Mouse (Mus musculus) Patski (cell line): ENCODE data around the gene Upb1. TPM values are rescaled to one million over a fixed set of nuclear protein-coding genes. Genes with fewer than 3 reads are reported as not detected.
A peak's percentile ranks its signal among the peaks of the same experiment; 100 is the strongest.

Source experiments
- ATAC-seq: fragments of 100-300 bp; one replicate; pipeline ENCODE4 v1.8.0; 2021
- CTCF ChIA-PET: fragments of 350-600 bp; sonication (Branson Sonifier 250); formaldehyde crosslinking; loops from one replicate; lab custom pipeline; 2022; ENCODE audit warnings: inconsistent platforms; lab: Charles Lee
- POLR2A ChIA-PET: fragments of 350-600 bp; sonication (Branson Sonifier 250); formaldehyde crosslinking; loops from one replicate; lab custom pipeline; 2022; ENCODE audit warnings: antibody characterized with exemption, inconsistent platforms; lab: Charles Lee
- DNase-seq: peaks from one replicate; pipeline ENCODE4 v3.0.0-alpha.2; 2011; ENCODE audit warnings: low read depth, low spot score
- H3K27me3 ChIP-seq: fragments of 371-371 bp; one replicate; pipeline ENCODE4 v1.5.1; 2021
- CTCF ChIP-seq: fragments of 100-300 bp; IDR thresholded peaks from one replicate; pipeline ENCODE4 v1.5.1; 2021
- in situ Hi-C: fragments of 300-500 bp; cut with MboI; formaldehyde crosslinking; loops from 3 replicates; pipeline ENCODE4 v1.11.1; 2018; ENCODE audit warnings: low pct_unique_long_range_greater_than_20kb, mixed read lengths
- polyA plus RNA-seq: library from polyadenylated mRNA; unstranded; gene quantifications from one replicate; pipeline ENCODE4 v1.2.3, GENCODE M21; 2021

Gene Upb1
- polyA plus RNA-seq, 1 experiment from 2014 or later: not detected

GRCm38 (mm10) chr10:75439211-75439811, 38.4 kb downstream of the Upb1 start:
- TF ChIP-seq CTCF: peak; percentile 93
- no peak for DNase-seq
- POLR2A ChIA-PET: no interaction called here
- in situ Hi-C loops: loop anchor here (5.0 to 25.0 kb wide), 5 partner anchors 48 to 377 kb away; partner anchors contain the start of genes Adora2a and Bcr
- no peak for ATAC-seq
- no peaks in the 10 kb centered on the region for H3K27me3 ChIP-seq
- CTCF ChIA-PET: interaction anchor here (0.8 to 3.6 kb wide), 14 partner anchors 11 to 174 kb away, joined by 3 to 28 read pairs (median 4); no protein-coding TSS in a partner anchor

- no peaks in the 10 kb centered on the region for H3K27me3 ChIP-seq
- in situ Hi-C loops: loop anchor here (25.0 kb wide), 1 partner anchor 378 kb away; the partner anchor contains the start of gene Bcr
- CTCF ChIA-PET: interaction anchor here (0.7 to 3.6 kb wide), 9 partner anchors 9 to 186 kb away, joined by 3 to 28 read pairs (median 4); partner anchors contain the start of gene Adora2a
- no peak for ATAC-seq
- POLR2A ChIA-PET: no interaction called here
- no peak for TF ChIP-seq CTCF
- no peak for DNase-seq
These were observed 39.8 kb downstream of the Upb1 start for GRCm38 (mm10) chr10:75440756-75441155.

GRCm38 (mm10) chr10:75441800-75442199, 40.9 kb downstream of the Upb1 start:
- TF ChIP-seq CTCF: no peak
- ChIA-PET POLR2A (no interaction called here), CTCF (interaction anchor here (3.6 kb wide), 1 partner anchor 8 kb away, joined by 28 read pairs; no protein-coding TSS in a partner anchor)
- no peak for ATAC-seq
- in situ Hi-C loops: loop anchor here (25.0 kb wide), 1 partner anchor 379 kb away; the partner anchor contains the start of gene Bcr
- H3K27me3 ChIP-seq: no peaks in the 10 kb centered on the region
- DNase-seq: no peak

GRCm38 (mm10) chr10:75443017-75443416, 42.1 kb downstream of the Upb1 start:
- ATAC-seq: no peak

GRCm38 (mm10) chr10:75444111-75444826, 43.4 kb downstream of the Upb1 start:
- no peak for DNase-seq
- in situ Hi-C loops: loop anchor here (25.0 kb wide), 1 partner anchor 382 kb away; the partner anchor contains the start of gene Bcr
- ChIA-PET CTCF (no interaction called here), POLR2A (no interaction called here)
- H3K27me3 ChIP-seq: no peaks in the 10 kb centered on the region
- TF ChIP-seq CTCF: no peak
- no peak for ATAC-seq

More at GRCm38 (mm10) chr10:75443017-75443416, 42.1 kb downstream of the Upb1 start:
- ChIA-PET CTCF (no interaction called here), POLR2A (no interaction called here)
- H3K27me3 ChIP-seq: no peaks in the 10 kb centered on the region
- no peak for DNase-seq
- TF ChIP-seq CTCF: peak; percentile 42
- in situ Hi-C loops: loop anchor here (25.0 kb wide), 1 partner anchor 381 kb away; the partner anchor contains the start of gene Bcr

- in situ Hi-C loops: loop anchor here (25.0 kb wide), 1 partner anchor 383 kb away; the partner anchor contains the start of gene Bcr
- no peak for DNase-seq
- no peak for TF ChIP-seq CTCF
- ChIA-PET CTCF (no interaction called here), POLR2A (no interaction called here)
- no peak for ATAC-seq
- H3K27me3 ChIP-seq: no peaks in the 10 kb centered on the region
These were observed 44.1 kb downstream of the Upb1 start for GRCm38 (mm10) chr10:75445030-75445429.

- no peak for TF ChIP-seq CTCF
- ATAC-seq (no peak), DNase-seq (no peak)
- in situ Hi-C loops: loop anchor here (25.0 kb wide), 1 partner anchor 384 kb away; the partner anchor contains the start of gene Bcr
- POLR2A ChIA-PET: no interaction called here
- no peaks in the 10 kb centered on the region for H3K27me3 ChIP-seq
- CTCF ChIA-PET: no interaction called here
These were observed 45.7 kb downstream of the Upb1 start for GRCm38 (mm10) chr10:75446501-75447083.

GRCm38 (mm10) chr10:75447489-75447888, 46.6 kb downstream of the Upb1 start:
- in situ Hi-C loops: loop anchor here (25.0 kb wide), 1 partner anchor 385 kb away; the partner anchor contains the start of gene Bcr
- TF ChIP-seq CTCF: no peak
- no peak for ATAC-seq
- CTCF ChIA-PET: interaction anchor here (2.3 kb wide), 1 partner anchor 12 kb away, joined by 6 read pairs; no protein-coding TSS in a partner anchor
- DNase-seq: no peak
- POLR2A ChIA-PET: no interaction called here
- H3K27me3 ChIP-seq: no peaks in the 10 kb centered on the region

GRCm38 (mm10) chr10:75448806-75449420, 48.0 kb downstream of the Upb1 start:
- no peak for TF ChIP-seq CTCF
- H3K27me3 ChIP-seq: no peaks in the 10 kb centered on the region
- in situ Hi-C loops: loop anchor here (25.0 kb wide), 1 partner anchor 387 kb away; the partner anchor contains the start of gene Bcr
- ATAC-seq (peak; percentile 18), DNase-seq (no peak)
- POLR2A ChIA-PET: interaction anchor here (1.1 kb wide), 1 partner anchor 33 kb away, joined by 3 read pairs; no protein-coding TSS in a partner anchor
- CTCF ChIA-PET: interaction anchor here (1.0 to 4.7 kb wide), 4 partner anchors 9 to 258 kb away, joined by 3 to 28 read pairs (median 4); no protein-coding TSS in a partner anchor

GRCm38 (mm10) chr10:75450331-75450730, 49.4 kb downstream of the Upb1 start:
- no peak for ATAC-seq
- no peaks in the 10 kb centered on the region for H3K27me3 ChIP-seq
- no peak for TF ChIP-seq CTCF
- ChIA-PET POLR2A (no interaction called here), CTCF (interaction anchor here (0.7 to 4.7 kb wide), 4 partner anchors 10 to 382 kb away, joined by 3 to 28 read pairs (median 3); no protein-coding TSS in a partner anchor)
- no peak for DNase-seq
- in situ Hi-C loops: no loop called here
